Mouse (Mus musculus) lung, postnatal 25 days (tissue): ENCODE results near the gene Stx8.

Source experiments
- DNase-seq: peaks from one replicate; pipeline ENCODE4 v3.0.0; 2022; ENCODE audit warnings: low spot score

Stx8 gene

DNA sequence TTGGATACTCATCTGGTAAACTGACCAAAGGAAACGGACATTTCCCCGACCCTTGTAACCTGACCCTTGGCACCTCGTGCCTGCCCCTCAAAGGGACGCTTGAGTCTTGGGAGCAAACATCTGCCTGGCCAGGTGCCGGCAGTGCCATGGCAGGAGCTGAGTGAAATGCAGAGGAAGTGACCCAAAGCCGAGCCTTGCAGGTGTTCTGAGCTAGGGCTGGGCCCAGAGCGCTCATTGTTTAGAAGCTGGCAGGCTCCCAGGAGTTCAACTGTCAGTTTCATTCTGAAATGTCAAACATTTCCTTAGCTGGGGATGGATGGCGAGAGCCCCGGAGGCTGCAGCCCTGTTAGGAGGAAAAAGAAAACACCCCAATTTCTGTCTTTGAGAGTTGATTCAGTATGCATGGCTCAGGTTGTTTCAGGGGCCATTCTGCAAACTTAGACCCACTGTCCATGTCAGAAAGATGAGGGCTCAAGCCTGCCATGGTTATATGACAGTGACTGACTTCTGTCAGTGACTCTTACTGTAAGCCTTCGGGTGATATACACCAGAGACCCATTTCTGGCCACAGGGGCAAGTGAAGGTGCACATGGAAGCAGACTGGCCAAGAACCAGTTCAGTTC, 233.9 kb downstream of the Stx8 start:
- DNase-seq = peak; percentile 18

DNA sequence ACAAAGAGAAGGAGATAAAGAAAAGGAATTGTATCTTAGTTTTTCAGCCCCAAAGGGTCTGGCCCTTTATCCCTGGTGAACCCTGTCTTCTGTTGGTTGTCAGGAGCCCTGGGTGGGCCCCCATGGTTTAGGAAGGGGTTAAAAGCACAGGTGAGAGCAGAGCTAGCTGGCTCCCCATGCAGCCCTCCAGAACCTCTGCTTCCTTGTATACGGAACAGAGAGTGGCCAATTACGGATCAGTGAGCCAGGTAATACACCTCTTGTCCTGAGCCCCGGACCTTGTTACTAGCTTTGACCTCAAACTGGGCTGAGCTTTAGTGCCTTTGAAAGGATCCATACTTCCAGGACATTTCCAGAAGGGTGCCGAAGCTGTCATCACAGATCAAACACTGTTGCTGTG, 234.5 kb downstream of the Stx8 start:
- no peak for DNase-seq

DNA sequence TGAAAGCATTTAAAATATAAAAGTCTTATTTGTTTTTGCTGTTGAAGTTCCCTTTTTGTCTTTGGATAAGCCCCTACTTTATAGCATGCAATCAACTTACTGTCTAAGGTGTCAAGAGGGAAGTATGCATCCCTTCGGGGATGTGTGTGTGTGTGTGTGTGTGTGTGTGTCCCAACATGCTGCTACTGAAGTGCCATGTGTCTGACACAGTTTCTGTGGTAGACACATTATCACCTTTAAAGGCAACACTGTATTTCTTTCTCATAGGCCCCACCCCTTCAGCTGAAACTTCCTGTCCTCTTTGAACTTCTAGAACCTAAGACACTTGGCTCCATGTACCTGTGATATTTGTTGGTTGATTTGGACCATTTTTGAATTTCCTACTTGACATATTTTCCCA, 235.1 kb downstream of the Stx8 start:
- no peak for DNase-seq

DNA sequence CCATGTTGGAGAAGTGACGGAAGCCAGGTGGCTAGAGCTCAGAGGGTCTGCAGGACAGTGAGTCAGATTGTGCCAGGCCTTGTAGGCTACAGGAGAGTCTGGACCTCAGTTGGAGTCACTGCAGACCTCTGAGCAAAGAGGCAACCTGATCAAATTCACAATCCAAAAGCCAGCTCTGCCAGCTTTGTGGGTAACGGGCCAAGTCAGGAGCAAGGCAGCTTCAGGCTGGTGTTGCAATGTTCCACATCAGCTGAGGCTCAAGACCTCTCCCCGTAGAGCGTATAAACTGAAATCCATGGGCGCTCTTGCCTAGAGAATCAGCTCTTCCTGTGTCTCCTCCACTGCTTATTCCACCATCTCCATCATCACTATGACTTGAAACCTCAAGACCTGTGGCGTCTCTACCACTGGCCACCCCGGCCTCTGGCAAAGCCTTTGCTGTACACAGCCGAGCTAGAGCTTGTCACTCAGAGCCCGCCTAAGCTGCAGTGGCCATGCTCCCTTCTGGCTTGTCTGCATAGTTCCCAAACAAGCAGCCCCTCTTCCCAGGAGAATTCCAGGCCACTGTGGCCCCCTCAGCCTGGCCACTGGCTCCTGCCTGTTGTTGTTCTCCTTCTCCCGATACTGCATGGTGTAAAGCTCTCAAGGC, 235.9 kb downstream of the Stx8 start:
- no peak for DNase-seq

DNA sequence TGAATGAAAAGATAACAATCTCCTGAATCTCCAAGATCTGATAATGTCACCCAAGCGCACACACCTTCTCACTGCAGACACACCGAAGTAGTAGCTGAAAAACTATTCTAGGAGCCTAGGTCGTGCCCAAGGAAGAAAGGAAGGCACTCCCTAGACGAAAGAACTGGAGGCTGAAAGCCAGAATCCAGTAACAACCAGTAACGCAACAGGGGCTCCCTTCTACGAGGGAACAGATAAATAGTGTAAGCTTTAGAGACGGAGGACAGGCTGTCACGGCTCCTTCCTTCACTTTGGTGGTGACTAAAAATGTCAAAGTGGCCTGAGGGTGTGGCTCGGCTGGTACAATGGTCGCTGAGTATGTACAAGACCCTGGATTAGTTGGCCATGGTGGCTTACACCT, 236.6 kb downstream of the Stx8 start:
- DNase-seq = no peak

DNA sequence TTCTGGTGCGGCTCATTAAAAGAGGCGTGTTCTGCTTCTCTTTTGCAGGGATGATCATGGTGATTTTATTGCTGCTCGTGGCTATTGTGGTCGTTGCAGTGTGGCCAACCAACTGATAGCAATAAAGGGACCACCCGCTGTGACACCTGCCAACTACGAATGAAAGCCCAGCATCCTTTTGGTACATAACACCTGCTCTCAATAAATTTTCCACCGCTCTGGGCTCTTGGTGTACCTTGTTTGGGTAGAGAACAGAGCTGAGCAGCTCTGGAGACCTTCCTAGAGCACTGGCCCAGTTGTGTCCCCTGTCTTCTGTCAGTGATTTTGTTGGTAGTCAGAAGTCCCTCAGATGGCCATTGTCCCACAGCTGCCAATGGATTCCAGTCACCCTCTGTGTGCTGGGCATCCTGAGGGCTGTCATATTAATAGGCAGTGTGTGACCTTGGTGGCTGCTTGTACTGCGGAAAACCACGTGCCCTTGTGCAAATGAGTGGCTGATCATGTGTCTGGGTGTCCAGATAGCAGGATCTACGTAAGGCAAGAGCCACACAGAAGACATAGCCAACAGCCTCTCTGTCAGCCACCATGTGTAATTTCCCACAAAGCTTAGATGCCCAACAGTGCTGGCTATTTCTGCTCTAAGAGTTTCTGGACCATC, 237.8 kb downstream of the Stx8 start:
- no peak for DNase-seq

DNA sequence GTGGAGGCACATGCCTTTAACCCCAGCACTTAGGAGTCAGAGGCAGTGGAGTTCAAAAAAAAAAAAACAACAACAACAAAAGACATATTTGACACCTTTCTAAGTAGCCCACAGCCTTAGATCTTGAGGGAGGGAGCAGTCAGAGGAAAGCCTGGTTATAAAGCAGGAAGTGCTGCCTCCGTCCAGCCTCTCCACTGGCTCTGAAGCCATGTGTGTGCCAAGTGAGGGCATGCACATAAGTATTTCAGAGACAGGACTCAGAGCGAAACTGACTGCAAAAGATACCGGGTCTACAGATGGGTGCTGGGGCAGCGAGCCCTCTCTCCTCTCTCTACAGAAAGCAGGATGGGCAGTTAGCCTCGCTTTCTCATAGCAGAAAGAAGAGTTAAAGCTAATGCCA, 238.4 kb downstream of the Stx8 start:
- DNase-seq = no peak

DNA sequence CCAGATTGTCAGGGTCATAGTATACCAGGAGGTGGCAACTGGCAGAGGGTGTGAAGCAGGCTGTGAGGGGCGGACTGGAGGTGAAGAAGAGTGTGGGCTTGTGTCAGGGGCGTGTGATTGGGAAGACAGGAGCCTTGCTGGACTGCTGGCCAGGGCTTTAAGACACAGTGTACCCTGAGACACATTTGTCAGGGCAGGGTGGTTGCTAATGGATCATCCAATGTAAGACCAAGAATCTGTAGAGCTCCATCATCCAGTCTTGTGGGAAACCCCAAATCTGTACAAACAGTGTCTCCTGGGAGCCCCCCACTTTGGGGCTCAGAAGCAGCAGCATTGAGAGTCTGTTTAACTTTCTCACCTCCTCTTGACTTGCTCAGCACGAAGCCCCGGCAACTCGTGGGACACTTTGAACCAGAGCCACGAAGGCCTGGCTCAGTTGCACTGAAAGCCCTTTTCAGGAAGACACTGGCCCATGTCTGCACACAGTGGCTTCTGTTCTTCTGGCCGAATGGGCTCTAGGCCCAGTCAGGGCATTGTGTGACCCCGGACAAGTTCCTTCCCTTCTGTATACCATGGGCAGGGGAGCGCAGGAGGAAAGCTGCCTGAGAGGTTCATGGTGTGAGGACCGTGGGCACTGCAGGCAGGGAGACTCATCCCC, 239.7 kb downstream of the Stx8 start:
- DNase-seq = no peak

DNA sequence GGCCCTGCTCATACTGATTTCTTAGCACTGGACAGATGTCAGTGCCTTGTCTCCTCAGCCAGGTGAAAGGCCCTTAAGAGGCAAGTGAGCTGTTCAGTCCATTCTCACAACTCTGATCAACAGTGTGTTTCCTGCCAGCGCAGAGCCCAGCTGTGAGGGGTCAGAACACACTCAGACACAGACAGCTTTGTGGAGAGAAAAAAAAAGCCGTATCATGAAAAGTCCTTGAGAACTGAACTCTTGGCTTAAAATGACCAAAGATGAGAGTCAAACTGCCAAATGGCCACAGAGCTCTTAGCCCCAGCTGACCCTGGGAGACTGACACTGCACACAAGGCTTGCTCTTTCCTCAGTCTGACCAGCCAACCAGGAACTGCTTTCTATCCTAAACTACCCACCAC, 242.0 kb downstream of the Stx8 start:
- no peak for DNase-seq

DNA sequence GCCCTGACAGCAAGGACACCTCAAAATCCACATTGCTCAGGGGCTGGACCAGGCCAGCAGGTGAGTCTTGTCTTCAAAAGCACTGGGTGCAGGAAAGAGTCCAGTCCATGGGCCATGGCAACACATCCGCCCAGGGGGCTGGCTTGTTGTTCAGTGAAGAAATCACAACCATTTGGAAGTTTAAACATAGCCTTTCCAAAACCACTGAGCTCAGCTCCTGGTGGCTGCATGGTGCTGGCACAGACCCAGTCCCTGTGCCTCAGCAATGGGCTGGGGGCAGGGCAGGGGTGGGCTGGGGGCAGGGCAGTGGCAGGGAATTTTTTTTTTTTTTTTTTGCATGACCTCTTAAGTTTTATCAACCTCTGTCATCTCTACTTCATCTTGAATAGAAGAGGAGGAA, 242.6 kb downstream of the Stx8 start:
- no peak for DNase-seq

DNA sequence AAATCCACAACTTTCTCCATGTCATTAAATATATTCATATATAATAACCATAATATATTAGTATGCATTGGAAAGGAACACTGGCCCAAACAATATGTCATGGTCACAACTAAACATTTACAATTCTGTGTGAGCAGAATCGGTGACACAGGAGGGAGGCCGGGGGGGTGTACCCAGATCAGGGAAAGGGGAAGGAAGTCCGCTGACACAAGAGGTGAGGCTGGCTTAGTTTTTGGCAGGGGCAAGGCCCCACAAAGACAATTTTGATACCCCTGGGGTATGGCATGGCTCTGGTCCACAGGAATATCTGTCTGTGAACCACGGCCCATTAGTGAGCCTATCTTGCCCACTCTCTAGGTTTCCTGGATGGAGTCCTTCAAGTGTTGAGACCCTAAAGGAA, 243.5 kb downstream of the Stx8 start:
- no peak for DNase-seq

DNA sequence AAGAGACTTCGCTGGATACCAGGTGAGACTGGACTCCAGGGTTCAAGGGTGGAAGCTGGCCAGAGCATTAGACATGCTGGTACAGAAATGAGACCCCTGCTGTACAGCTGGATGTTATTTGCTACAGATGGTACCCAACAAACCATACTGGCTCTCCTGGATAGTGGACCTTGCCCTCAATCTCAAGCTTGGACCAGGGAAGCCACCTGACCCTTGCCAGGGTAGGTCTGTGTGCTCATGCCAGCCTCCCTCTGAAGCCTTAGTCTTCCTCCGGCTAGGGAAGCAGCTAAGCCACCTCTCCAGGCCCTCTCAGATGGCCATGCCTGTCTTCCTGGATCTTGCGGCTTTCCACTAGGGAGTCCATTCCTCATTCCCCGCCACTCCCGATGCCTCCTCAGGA, 244.7 kb downstream of the Stx8 start:
- DNase-seq = no peak

DNA sequence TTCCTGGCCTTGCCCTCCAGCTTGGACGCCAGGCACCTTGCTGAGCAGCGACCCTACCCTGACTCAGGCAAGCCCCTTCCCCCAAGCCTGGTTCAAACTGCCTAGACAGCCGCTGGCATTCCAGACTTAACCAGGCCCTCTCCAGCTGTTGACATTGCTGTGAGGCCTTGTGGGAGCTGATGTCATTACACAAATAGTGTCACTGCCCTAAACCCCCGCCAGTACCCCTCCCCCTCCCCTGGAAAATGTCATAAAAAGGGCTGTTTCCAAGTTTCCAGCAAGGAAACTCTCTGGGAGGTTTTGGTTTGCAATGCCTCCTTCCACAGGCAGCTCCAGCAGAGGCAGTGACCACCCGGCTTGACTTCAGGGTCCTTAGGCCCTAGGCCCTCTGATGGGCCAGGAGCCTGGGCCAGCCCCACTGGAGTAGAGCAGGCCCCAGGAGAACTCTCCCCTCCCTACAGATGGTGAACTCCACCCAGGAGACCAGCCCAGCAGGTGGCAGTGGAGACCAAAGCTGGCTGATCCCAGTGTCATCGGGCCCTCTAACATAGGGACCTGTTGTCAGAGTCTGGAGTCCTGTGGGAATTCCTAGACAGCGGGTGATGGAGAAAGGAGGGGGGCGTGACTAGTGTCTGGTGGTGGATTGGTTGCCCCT, 246.1 kb downstream of the Stx8 start:
- peak; percentile 52 for DNase-seq

DNA sequence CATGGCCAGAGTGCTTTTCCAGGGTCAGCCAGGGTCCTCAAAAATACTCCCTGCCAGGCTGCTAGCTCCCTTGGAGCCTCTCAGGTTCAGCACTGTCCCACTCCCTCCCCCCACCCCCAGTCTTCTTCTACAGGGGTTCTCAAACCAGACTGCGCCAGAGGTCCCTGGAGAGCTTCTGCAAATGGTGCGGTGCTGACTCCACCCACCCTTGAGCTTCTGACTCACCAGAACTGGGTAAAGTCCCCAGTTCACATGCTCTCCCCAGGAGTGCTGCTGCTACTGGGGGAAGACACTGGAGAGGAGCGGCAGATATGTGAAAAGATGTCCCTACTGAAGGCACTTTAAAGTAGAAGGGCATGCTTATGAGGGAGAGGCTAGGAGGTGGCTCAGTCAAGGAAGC, 247.9 kb downstream of the Stx8 start:
- no peak for DNase-seq

DNA sequence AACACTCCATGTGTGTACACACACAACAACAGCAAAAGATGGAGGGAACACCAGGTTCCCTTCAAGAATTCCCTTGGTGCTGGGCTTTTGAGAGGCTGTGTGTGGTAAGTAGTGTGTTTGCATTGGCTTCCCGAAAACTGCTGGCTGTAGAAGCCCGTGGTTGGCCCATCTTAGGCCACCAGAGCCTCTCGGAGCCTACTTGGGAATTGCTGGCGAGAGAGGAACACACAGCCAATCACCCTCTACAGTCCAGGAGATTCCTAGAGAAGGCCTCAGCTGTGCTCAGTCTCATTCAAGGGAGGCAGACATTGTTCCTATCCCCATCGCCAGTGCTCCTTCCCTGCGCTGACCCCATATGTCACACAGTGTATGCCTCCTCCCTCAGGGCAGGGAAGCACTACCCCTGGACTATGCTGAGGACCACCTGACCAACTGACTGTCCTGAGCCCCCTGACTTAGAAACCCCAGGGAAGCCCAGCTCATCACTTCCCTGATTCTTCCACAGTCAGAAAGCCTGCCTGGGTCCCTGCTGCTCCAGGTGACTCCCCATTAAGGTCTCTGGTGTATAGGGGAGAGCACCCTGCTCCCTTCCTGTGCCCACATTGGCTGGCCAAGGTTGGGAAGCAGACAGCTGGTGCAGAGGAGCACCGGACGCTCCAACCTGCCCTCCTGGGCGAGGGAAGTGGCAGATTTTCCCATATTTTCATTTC, 248.7 kb downstream of the Stx8 start:
- DNase-seq = no peak

DNA sequence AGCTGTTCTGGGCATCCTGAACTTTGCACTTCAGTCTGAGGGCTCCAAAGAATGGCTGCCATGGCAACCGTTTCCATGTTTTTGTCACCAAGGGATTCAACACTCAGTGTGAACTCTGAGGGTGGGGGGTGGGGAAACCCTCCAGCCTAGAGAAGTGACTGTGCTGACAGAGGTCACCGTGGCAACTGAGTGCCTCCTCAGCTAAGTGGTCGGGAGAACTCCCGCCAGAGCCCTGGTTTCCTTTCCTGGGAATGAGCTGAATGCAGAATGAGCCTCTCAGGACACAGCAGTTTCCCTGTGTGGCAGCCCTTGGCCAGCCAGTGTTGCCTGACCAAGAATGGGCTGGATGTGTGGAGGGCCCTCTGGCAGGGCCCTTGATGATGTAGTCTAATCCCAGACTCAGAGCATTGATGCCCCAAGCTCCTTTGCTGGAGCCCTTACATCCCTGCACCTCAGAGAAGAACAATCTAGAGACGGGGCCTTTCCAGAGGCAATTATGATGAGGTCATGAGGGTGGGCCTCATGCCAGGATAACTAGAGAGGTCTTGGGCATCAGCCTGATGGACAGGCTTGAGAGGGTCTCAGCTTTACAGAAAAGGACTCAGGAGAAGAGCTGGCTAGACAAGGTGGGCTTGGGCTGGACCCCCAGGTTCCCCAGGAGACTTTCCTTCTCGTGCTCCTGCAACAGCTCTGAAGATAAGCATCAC, 249.4 kb downstream of the Stx8 start:
- peak; percentile 35 for DNase-seq

DNA sequence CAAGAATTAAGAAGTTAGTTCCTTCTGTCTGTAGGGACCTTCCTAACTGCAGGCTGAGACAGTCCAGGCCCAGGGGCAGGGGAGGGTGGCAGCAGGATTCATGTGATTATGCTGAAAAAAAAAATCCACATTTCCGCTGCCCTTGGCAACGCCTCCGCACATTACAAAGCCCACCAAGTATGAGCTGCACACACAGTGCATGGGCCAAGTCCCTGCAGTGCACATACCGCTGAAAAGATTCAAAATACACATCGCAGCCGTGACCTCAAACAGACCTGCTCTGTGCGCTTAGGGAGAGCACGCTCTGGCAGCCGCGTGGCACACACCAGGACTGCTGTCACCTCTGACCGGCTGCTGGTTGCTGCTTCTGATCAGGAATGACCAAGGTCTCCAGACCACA, 250.0 kb downstream of the Stx8 start:
- no peak for DNase-seq

DNA sequence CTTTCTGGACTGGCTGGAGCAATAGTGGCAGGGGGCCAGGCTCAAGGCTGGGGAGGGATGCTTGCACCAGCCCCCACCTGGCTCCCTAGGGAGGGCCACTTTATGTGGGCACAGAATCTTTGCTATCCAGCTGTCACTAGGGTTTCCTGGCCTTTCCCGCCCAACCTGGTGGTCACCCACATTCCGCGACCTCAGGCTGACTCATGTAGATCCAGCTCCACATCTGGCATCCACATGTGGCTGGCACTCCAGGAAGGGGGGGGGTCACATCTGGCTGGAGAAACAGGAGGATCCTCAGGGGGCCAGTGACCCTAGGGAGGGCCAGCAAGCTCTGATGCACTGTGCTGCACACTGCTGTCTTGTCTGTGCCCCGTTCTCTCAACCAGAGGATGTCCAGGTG, 254.7 kb downstream of the Stx8 start:
- DNase-seq = no peak

DNA sequence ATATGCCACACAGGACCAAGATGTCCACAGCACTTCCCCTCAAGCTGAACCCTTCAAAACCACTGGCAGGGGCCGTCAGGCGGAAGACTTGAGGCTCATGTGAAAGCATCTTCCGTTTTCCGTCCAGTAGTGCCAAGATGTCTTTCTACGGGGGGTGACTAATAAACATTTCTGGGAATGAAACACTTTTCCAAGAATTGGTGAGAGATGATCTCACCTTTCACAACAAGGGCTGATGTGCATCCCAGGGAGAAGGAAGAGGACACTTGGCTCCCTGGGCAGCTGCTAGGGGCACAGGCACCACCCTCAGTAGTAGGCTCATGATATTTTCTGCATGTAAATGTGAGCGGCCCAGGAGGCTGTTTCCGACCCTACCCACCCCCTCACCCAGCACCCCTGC, 256.2 kb downstream of the Stx8 start:
- DNase-seq = no peak

DNA sequence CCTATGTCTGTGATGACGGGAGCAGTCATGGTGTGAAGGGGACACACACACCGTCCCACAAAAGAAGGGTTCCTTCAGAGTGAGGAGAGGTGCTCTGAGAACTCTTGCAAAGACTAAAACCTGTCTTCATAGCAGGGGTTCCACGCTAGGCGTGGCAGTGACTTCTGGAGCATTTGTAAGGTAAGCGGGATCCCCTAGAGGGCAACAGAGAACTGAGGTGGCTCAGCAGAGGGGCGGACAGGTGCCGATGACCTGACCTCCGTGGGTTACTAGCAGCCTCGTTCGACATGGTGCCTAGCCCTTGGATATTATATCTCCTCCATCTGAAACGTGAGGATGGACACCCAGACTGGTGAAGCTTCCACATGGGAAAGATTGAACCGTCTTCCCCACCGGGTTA, 257.1 kb downstream of the Stx8 start:
- DNase-seq = no peak

DNA sequence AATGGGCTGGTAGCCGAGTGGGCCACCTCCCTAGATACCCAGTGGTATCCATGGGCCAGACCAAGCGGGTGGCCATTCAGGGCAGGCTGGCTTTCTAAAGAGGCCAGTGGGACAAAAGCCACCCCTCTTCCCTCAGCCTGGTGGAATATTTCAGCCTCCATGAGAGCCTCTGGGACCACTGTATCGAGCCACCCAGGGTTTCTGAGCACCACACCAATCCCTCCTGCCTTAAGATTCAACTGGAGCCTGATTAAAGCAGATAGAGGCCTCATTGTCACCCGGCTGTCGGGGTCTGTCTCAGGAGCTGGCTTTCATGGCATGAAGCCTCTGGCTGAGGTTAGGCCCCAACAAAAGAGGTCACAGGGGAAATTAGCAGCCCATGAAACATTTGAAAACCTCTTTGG, 260.7 kb downstream of the Stx8 start:
- no peak for DNase-seq
